Mouse (Mus musculus) heart, adult 2 months (tissue): ENCODE measurements around the gene Gyg.

Source experiments
- CTCF ChIP-seq: fragments of 200-600 bp; IDR thresholded peaks from 2 replicates; pipeline ENCODE4 v1.8.1; 2022; ENCODE audit warnings: antibody characterized with exemption, mild to moderate bottlenecking, moderate library complexity
- EP300 ChIP-seq: fragments of 200-500 bp; IDR thresholded peaks from 2 replicates; pipeline ENCODE4 v1.6.1; 2011; ENCODE audit warnings: low read depth, low read length, control low read depth; ENCODE audit not compliant: insufficient read depth
- POLR2A ChIP-seq: fragments of 200-500 bp; IDR thresholded peaks from 2 replicates; pipeline ENCODE4 v1.6.1; 2011; ENCODE audit warnings: mild to moderate bottlenecking, low read depth, low read length, control low read depth; ENCODE audit not compliant: insufficient read depth

- no peak for TF ChIP-seq CTCF
- no peak for TF ChIP-seq EP300
- TF ChIP-seq POLR2A, result no peak
These were observed 46.2 kb downstream of the Gyg start for GRCm38 (mm10) chr3:20108881-20109280.
